Mouse (Mus musculus) kidney, adult 2 months (tissue): Measurements from ENCODE around the gene Gm10282. TPM values are rescaled to one million over a fixed set of nuclear protein-coding genes. Genes with fewer than 3 reads are reported as not detected.

Experiments
- DNase-seq: peaks from one replicate; pipeline ENCODE4 v3.0.0; 2021
- H3K27ac ChIP-seq: fragments of 200-500 bp; 2 replicates; pipeline ENCODE4 v1.5.1; 2012; ENCODE audit warnings: low read depth, low read length, control low read depth, inconsistent platforms; ENCODE audit not compliant: insufficient read depth
- H3K27me3 ChIP-seq: fragments of 200-500 bp; replicated peaks from 2 replicates; pipeline ENCODE4 v1.6.1; 2012; ENCODE audit warnings: mild to moderate bottlenecking, moderate library complexity, low read length, inconsistent platforms; ENCODE audit not compliant: control insufficient read depth, insufficient read depth
- H3K36me3 ChIP-seq: fragments of 200-500 bp; 2 replicates; pipeline ENCODE4 v1.6.1; 2012; ENCODE audit warnings: mild to moderate bottlenecking, moderate library complexity, low read length, inconsistent platforms; ENCODE audit not compliant: control insufficient read depth, insufficient read depth
- H3K4me1 ChIP-seq: fragments of 200-500 bp; 2 replicates; pipeline ENCODE4 v1.6.1; 2011; ENCODE audit warnings: low read length; ENCODE audit not compliant: control insufficient read depth, insufficient read depth
- H3K4me3 ChIP-seq: fragments of 200-500 bp; 2 replicates; pipeline ENCODE4 v1.5.1; 2011; ENCODE audit warnings: mild to moderate bottlenecking, low read depth, low read length, control low read depth; ENCODE audit not compliant: insufficient read depth
- CTCF ChIP-seq: fragments of 200-500 bp; conservative IDR thresholded peaks from 2 replicates; pipeline ENCODE4 v1.5.1; 2011; ENCODE audit warnings: low read depth, mild to moderate bottlenecking, control low read depth, low read length, moderate library complexity, mixed read lengths; ENCODE audit not compliant: insufficient read depth, insufficient read length
- POLR2A ChIP-seq: fragments of 200-500 bp; IDR thresholded peaks from one replicate; pipeline ENCODE4 v1.6.1; 2011; ENCODE audit warnings: low read depth, low read length, control low read depth
- WGBS: fragments of 180-500 bp; shearing (Covaris S2); methylation state at CpG from one replicate; pipeline ENCODE4 v1.1.7; 2018; 5-methylcytosine and 5-hydroxymethylcytosine counted together
- polyA plus RNA-seq: library from polyadenylated mRNA; depleted of rRNA; stranded (reverse); fragments of >200 nt; gene quantifications from 2 replicates; pipeline ENCODE4 v1.2.3, GENCODE M21; 2012

The Gm10282 gene
- polyA plus RNA-seq, 1 experiment = 2.8 TPM

DNA sequence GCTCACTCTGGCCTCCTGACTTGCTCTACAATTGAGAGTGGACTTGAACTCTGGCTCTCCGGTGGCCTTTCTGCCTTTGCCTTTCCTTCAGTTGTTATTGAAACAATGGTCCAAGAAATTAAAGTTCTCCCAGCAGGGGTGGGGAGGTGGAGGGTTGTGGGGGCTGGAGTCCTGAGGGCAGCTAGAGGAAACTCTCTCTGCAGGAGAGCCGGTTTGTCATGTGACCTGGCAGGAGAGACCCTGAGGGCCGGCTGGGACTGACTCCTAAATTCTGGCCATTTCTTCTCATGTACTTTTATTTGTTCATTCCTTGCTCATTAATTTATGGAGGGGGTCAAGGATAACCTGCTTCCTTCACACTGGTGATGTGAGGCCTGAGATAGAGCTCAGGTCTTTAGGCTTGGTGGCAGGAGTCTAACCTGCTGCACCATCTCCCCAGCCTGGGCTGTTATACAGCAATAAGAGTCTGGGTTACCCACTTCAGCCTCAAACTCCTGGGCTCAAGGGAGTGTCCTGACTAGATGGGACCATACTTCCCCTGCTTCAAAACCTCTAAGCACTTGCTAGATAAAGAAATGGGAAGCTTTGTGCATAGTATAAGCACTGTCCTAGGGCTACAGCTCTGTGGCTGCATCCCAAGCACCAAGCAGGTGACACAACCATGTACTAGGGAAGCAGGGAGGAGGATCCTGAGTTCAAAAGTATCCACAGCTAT is 28.5 kb upstream of the Gm10282 start:
- 28% methylated on average over 3 of the region's 3 CpGs for WGBS
- Histone ChIP-seq H3K27me3 (no peaks in the 10 kb centered on the region), H3K4me3 (no peak overlapping the region), H3K36me3 (no peaks in the 10 kb centered on the region), H3K4me1 (peaks cover 7% of the 10 kb centered on the region; the same call in 1 of the 2 replicates), H3K27ac (0 out of 2 replicates have a peak overlapping the region, but pooled peaks have one; percentile 6)
- no peak for DNase-seq
- TF ChIP-seq POLR2A (no peak), CTCF (no peak)

DNA sequence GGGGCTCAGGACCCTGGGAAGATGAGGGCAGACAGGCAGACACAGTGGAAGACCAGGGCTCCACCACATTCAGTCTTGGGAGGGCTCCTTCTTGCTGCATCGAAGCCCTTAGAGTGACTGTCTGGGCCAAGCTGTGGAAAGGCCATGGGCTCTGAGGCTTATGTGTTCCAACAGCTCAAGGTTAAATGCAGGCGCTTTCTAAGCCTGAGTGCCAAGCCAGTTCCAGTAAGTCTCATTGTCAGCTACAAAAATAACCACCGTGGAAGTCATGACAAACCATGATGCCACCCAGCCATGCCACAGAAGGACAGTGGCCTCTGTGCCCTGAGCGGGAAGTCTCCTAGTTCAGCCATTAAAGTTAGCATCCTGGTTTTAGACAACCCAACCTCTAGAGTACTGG is 26.6 kb upstream of the Gm10282 start:
- Histone ChIP-seq H3K4me3 (no peak overlapping the region), H3K27ac (no peak overlapping the region), H3K4me1 (peaks cover 7% of the 10 kb centered on the region; the same call in 1 of the 2 replicates), H3K27me3 (no peaks in the 10 kb centered on the region), H3K36me3 (no peaks in the 10 kb centered on the region)
- 87% methylated on average over 4 of the region's 4 CpGs for WGBS
- DNase-seq = no peak
- TF ChIP-seq POLR2A = no peak
- no peak for TF ChIP-seq CTCF

DNA sequence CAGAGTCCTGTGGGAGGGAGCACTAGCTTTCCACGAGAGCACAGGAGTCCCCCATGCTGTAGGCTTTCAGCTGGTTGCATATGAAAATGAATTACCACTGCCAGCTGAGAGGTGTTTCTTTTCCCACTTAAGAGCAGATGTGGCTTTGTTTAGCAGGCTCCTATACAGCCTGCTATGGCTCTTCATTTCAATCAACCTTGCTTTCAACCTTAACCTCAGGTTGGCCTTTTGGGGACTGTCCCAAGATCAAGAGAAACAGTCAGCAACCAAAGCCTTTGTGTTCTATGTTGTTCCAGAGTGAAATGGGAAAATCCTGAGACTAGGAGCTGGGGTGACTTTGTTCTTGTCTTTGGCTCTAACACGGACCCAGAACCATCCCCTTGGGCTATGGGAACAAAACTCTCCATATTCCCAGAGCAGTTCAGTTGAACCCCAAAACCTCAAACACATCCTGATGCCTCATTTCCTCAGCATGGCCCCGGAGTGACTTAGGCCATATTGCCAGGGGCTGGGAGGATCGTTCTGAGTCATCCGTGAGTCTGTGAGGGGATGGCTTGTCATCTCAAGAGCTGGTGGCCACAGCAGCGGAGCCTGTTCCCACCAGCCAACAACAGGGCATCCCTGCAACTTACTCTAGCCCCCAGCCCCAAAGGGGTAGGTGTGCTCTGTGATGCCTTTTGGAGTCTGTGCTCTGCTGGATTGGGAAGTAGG is 25.9 kb upstream of the Gm10282 start:
- peaks cover 7% of the 10 kb centered on the region; the same call in 1 of the 2 replicates for H3K4me1 ChIP-seq
- DNase-seq = no peak
- 81% methylated on average over 6 of the region's 6 CpGs for WGBS

DNA sequence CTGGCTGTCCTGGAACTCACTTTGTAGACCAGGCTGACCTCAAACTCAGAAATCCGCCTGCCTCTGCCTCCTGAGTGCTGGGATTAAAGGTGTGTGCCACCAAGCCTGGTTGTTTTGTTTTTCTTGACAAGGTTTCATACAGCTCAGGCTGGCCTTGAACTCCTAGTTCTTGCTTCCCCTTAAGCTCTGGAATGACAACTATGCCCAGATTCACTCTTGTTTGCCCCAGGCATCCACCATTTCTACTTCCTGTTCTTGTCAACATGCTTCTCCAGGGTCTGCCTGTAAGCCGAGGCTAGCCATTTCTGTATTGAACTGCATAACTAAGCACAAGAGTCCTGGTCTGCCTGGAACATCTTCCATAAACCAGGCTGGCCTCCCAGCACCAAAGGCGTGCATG is 24.1 kb upstream of the Gm10282 start:
- no peak overlapping the region for H3K27ac ChIP-seq
- no peaks in the 10 kb centered on the region for H3K27me3 ChIP-seq
- DNase-seq = no peak
- H3K4me1 ChIP-seq = peaks cover 7% of the 10 kb centered on the region; the same call in 1 of the 2 replicates
- H3K36me3 ChIP-seq = no peaks in the 10 kb centered on the region
- TF ChIP-seq CTCF = no peak
- no peak for TF ChIP-seq POLR2A
- 90% methylated on average over 3 of the region's 3 CpGs for WGBS
- H3K4me3 ChIP-seq = no peak overlapping the region

More for the DNA sequence above, 25.9 kb upstream of the Gm10282 start:
- Histone ChIP-seq H3K36me3 (no peaks in the 10 kb centered on the region), H3K27ac (no peak overlapping the region), H3K4me3 (no peak overlapping the region), H3K27me3 (no peaks in the 10 kb centered on the region)
- no peak for TF ChIP-seq CTCF
- TF ChIP-seq POLR2A = no peak

DNA sequence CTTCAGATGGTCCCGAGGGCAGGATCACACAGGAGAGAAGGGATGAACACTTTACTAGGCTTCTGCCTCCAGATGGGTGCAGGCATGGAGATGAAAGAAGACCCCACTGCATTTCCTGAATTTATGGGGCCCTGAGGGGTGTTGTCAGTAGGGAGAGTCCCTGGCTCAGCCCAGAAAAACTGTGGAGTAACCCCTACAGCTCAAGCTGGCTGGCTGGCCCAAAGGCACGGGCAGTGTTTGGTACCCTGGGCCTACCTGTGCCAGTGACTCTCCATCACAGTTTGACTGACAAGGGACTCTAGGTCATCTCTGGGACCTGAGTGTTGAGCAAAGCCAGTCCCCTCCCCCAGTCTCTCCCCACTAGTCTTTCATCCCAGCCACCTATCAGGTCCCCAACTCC is 19.6 kb upstream of the Gm10282 start:
- no peaks in the 10 kb centered on the region for H3K36me3 ChIP-seq
- no peak overlapping the region for H3K27ac ChIP-seq
- no peak for DNase-seq
- WGBS = 68% methylated on average over 2 of the region's 2 CpGs
- no peak overlapping the region for H3K4me3 ChIP-seq
- TF ChIP-seq CTCF (no peak), POLR2A (no peak)
- no peaks in the 10 kb centered on the region for H3K27me3 ChIP-seq
- H3K4me1 ChIP-seq = no peaks in the 10 kb centered on the region

DNA sequence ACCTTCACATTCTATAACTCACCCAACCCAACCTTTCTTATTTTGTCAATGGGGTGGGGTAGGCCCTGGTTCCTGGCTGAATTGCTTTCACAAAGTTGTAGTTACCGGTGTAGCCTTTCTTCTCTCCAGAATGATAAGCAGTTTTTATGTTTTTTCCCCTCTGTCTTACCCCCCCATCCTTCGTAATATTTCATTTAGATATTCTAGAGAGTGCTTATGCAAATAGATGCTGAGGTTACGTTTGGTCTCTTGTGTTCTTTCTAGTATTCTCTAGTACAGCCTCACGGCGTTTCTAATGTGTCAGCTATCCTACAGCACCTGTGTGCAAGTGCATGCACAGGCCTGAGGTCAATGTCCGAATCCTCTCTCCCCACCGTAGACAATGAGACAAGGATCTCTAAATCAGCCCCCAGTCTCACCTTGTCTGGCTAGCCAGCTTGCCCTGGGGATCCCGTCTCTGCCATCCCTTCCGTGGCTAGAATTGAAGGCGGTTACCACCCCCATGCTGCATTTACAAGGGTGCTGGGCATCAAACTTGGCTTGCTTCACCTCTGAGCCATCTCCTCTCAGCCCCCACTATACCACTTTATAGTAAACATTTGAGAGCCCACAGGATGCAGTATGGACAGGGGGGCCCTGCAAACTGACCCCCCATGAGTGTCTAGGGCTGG is 19.1 kb upstream of the Gm10282 start:
- Histone ChIP-seq H3K27ac (no peak overlapping the region), H3K27me3 (no peaks in the 10 kb centered on the region), H3K4me1 (no peaks in the 10 kb centered on the region), H3K4me3 (no peak overlapping the region), H3K36me3 (no peaks in the 10 kb centered on the region)
- 75% methylated on average over 10 of the region's 10 CpGs for WGBS
- no peak for TF ChIP-seq POLR2A
- TF ChIP-seq CTCF = no peak
- no peak for DNase-seq
